Mouse (Mus musculus) lung, postnatal 4 days (tissue): Measurements from ENCODE around the gene Tfr2.
A peak's percentile ranks its signal among the peaks of the same experiment; 100 is the strongest.

Experiments used
- DNase-seq, 2 experiments: peaks; one replicate each; pipeline ENCODE4 v3.0.0; 2021

Tfr2 gene

DNA sequence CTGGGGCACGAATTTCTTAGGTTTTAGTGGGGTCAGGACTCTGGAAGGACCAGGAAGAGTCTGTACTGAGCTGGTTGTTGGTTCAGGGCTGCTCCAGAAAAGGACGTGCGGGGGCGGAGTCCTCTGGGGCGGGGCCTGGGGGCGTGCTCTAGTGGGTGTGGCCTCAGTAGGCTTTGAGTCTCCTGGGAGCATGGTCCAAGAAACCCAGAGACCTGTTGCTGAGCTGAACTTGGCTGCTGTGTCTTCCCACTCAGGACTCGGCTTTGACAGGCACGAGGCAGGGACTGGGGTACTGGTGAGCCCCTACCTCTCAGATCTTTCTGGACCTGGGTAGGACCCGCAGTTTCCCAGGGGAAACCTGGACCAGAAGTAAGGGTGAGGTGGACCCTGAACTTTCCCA, at the start of gene Tfr2:
Gene Tfr2, plus strand, starts transcription at position 176 of the 400 bp plus-strand sequence.
- DNase-seq, result peak; percentile 61 to 73

DNA sequence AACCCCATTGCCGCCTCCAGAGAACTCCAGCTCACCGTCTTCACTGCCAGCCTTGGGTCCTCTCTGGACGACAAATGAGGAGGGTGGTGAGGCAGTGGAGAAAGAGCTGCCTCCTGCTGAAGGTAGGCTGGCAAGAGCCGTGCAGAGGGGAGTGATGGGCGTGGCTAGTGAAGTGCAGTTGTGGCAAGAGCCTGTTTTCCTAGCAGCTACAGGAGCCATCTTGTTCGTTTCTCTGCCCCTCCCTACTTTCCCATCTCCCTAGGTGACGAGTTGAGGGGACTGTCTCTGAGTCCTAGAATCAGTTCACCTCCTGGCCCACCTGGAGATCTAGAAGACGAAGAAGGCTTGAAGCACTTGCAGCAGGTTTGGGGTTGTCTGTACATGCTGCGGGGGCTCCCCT, 47.8 kb upstream of the Tfr2 start:
- no peak for DNase-seq

DNA sequence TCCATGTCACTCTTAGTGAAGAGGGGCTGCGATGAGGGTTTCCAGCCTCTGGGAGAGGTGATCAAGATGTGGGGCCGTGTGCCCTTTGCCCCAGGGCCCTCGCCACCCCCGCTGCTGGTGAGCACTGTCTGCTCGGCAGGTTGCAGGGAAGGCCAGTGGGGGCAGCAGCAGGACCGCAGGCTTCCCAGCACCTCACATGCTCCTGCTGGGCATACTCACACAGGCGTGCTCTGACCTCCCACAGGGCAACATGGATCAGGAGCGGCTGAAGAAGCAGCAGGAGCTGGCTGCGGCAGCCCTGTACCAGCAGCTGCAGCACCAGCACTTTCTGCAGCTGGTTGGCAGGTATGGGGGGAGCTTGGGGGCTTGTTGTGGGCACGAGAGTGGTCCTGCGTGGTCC, 46.9 kb upstream of the Tfr2 start:
- DNase-seq, result peak in 1 of 2 experiments; percentile 39

DNA sequence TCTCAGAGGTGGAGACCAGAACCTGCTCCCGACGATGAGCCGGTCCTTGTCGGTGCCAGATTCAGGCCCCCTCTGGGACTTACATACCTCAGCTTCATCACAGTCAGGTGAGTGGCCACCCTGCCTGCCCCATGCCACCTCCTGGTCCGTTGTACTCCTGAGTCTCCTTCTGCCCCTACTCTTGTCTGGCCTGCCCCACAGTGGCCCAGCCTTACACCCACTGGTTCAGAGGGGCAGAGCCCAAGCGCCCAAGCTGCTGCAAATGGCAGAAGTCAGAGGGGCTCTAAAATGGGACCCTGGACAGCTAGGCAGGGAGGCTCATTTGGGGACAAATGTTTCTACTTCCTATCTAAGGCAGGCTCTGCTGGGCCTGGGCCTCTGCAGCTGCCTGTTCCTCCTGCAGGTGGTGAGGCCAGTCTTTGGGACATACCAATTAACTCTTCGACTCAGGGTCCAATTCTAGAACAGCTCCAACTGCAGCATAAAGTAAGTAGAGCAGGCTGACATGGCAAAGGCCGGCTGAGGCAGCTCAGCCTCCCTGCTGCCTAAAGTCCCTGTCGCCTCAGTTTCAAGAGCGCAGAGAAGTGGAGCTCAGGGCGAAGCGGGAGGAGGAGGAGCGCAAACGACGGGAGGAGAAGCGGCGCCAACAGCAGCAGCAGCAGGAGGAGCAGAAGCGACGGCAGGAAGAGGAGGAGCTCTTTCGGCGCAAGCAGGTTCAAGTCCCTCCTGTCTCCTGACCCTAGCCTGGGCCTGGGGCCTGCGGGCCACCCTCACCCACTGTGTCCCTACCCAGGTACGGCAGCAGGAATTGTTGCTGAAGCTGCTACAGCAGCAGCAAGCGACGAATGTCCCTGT, 46.0 kb upstream of the Tfr2 start:
- peak in 1 of 2 experiments; percentile 18 for DNase-seq

DNA sequence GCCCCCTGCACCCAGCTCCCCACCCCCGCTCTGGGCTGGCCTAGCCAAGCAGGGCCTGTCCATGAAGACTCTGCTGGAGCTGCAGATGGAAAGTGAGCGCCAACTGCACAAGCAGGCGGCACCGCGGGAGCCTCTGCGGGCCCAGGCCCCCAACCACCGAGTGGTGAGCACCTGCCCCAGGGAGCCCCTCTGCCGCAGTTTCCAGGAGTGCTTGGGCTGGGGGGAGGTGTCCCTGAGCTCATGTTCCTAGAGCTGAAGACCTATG, 45.5 kb upstream of the Tfr2 start:
- DNase-seq, result peak in 1 of 2 experiments; percentile 35

DNA sequence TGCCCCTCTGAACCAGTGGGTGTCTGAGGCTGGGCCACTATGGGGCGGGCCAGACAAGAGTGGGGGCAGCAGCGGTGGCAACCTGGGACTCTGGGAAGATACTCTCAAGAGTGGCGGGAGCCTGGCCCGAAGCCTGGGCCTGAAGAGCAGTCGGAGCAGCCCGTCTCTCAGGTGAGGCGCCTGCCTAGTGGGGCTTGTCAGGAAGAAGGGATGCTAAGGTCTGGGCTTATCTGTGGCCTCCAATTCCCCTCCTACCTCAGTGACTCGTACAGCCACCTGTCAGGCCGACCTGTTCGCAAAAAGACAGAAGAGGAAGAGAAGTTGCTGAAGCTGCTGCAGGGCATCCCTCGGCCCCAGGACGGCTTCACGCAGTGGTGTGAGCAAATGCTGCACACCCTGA, 45.0 kb upstream of the Tfr2 start:
- peak in 1 of 2 experiments; percentile 25 for DNase-seq

DNA sequence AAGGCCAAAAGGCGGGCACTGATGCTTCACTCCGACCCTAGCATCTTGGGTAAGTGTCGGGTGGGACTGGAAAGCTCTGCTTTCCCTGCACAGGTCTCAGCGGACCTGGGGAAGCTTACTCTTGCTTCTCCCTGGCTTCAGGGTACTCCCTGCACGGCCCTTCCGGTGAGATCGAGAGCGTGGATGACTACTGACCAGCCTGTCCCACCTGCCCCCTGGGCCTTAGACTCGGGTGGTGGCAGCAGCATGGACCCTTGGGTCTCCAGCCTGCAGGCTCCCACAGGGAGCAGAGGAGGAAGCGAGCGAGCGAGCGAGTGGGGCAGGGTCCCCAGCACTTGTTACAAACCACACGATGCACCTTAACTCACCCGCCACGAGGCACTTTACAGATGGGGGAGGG, 44.1 kb upstream of the Tfr2 start:
- DNase-seq, result peak in 1 of 2 experiments; percentile 21

DNA sequence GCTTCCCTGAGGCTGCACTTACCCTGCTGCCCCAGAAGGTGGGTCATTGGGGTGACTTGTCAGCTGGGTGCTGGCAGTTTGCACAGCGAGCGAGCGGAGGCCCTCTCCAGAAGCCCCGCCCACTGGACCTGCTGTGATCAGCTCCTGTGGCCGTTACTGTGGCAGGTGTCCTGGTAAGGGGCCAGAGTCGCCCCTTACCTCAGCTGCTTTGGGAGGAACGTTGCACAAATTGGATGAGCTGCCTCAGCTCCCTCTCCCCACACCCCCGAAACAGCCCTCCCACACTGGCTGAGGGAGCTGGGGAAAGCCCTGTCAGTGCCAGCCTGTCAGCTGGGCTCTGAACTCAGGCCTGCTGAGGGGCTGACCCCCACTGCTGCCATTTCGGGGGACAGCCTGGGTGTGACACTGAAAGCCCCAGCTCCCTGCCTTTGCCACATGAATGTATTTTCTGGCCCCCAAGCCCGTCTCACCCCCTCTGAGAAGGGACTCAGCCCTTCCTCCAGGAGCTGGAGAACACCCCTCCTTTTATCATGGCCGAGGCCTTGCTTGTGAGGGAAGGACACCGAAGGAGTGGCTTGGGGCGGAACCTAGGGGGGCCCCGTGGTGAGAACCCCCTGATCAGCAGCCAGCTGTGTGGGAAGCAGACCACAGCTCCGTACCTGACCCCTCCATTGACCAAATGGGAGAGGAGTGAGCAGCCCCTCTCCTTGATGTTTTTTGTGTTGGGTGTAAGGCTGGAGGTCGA, 43.3 kb upstream of the Tfr2 start:
- peak; percentile 65 to 69 for DNase-seq

DNA sequence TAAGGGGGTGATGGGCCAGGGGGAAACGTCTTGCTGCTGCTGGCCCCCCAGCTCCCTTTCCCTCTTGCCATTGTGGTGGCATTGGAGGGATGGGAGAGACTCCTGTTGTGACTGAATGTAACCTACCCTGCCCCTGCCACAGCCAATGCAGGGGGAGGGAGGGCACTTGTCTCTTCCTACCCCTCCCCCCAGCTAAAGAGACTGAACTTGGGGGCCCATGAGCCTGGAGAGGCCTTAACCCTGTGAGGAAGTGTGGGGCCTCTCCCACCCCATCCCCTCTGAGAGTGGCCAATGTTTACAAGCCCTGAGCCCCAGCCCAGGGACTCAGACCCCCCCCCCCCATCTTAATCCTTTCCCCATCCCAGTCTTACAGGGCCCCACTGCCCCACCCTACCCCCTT, 42.2 kb upstream of the Tfr2 start:
- DNase-seq, result no peak

DNA sequence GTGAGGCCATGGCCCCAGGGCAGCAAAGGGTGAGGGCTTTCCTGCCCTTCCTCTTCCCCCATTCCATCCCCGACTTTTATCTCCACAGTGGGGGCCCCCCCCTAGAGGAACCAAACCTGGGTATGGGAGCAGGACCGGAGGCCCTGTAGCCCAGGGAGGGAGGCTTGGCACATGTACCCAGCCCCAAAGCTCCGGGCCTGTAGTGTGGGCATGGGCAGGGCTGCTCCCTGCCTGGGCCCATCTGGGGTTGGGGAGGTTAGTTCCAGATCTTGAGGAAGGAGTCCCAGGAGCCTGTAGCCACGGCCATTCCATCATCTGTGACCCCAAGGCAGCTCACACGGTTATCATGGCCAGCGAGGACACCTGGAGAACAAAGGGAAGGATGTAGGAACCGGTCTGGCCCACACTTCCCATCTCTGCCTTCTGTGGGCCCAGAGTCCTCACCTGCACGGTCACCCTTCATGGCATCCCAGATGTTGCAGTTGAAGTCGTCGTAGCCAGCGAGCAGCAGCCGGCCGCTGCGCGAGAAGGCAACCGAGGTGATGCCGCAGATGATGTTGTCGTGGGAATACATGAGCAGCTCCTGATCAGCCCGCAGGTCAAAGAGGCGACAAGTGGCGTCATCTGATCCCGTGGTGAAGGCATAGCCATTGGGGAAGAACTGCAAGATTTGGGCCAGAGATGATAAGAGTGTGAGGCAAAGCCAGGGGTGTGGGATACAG, 41.2 kb upstream of the Tfr2 start:
- no peak for DNase-seq

DNA sequence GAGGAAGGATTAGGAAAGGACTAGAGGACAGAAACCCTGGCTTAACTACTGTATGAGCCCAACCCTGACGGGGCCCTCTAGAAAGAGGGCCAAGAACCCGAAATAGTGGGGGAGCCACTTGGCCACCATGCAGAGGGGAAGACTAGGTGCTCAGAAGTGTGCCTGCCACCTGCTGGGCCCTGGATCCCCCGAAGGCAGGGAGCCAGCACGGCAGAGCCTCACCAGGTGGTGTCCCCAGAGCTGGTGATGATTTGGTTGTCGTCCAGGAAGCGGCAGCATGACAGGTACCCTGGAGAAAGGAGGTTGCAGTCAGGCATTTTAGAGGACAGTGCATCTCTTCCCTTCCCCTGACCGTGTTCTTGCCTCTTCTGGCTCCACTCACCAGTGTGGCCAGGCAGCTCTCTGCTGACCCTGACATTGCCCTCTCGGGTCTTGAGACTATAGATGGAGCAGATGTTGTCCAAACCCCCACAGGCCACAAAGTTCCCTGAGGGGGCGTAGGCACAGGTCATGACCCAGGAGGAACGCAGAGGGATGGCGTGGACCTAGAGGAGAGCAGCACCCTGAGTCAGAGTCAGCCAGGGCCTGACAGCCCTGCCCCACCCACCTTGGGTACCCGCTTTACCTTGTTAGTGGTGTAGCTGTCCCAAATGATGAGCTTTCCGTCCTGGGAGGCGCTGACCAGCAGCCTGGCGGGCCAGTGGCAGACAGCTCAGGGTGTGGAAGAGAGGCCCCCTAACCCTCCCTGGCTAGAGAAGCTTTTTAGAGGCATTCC, 40.2 kb upstream of the Tfr2 start:
- no peak for DNase-seq

DNA sequence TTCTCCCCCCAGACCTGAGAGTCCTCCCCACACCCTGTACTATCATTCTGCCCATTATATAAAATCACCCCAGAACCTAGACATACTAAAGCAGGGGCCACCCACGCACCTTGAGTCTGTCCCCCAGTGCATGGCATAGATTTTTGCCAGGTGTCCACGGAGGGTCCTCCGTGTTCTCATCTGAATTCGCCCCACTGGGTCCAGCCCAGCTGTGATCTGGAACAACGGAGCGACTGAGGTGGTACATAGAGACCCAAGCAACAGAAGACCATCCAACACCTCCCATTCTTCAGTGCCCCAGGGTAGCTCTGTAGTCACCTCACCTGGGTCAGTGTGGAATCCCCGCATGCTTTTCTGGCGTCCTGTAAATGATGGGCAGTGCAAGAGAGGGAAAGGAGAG, 39.6 kb upstream of the Tfr2 start:
- peak in 1 of 2 experiments; percentile 23 for DNase-seq

DNA sequence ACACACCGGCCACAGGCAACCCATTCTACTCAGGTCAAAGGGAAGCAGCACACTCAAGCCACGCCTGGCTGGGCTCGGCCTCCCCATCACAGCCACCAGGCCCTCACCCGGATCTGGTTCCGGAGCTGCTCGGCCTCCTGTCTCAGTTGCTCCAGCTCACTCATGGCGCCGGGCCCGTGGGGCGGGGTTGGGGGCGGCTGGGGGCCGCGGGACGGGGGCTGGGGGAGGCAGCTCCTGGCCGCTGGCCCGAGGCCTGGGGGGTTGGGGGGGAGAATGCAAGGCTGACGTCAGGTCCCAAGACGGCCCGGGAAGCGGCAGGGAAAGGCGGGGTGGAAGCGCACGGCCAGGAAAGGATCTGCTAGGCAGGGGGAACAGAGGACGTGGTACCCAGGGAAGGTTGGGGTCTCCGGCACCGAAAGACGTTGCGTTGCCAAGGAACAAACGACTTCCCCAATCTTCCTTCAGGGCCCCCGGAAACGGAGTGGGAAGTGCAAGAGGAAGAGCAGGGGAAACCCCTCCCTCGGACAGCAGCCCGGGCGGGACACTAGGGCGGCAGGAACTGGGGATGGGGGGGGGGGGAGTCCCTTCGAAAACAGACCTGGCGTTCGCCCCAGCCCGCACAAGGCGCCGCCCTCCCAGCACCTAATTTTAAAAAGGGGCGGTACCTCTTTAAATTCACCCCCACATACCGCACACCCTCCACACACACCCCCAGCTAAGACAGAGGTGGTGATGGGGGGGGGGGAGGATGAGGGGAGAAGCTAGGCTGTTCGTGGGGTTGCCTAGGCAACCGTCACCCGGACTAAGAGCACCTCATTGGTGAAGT, 38.8 kb upstream of the Tfr2 start:
- peak; percentile 79 to 86 for DNase-seq

DNA sequence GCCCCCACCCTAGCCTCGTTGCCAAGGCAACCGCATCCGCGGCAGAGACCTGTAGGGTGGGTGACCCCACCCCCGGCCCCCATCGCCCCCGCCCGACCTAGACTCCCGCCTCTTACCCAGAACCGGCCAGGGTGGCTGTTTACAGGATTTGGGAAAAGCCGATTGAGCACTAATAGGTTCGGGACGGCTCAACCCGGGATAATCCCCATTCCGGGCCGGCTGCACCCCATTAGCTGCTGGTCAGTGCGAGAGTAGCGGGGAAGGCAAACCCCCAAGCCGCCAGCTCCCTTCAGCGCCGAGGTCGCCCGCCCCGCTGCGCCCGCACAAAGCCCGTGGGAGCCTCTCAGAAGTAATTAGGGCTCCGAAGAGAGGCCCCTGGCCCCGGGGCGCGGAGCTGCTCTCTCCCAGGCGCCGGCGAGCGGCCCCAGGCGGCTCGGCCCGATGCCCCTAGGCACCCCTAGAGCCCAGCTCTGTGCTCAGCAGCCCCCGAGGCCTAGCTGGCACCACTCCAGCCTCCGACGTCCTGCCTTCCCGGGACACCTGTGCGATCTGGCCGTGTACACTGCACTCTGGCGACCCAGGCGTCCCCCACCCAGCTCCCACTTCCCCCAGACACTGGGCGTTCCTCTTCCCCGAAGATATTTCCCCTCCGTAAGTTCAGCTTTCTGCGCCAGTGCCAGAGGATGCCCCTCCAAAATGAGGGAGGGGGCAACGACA, 38.1 kb upstream of the Tfr2 start:
- peak; percentile 70 to 82 for DNase-seq

DNA sequence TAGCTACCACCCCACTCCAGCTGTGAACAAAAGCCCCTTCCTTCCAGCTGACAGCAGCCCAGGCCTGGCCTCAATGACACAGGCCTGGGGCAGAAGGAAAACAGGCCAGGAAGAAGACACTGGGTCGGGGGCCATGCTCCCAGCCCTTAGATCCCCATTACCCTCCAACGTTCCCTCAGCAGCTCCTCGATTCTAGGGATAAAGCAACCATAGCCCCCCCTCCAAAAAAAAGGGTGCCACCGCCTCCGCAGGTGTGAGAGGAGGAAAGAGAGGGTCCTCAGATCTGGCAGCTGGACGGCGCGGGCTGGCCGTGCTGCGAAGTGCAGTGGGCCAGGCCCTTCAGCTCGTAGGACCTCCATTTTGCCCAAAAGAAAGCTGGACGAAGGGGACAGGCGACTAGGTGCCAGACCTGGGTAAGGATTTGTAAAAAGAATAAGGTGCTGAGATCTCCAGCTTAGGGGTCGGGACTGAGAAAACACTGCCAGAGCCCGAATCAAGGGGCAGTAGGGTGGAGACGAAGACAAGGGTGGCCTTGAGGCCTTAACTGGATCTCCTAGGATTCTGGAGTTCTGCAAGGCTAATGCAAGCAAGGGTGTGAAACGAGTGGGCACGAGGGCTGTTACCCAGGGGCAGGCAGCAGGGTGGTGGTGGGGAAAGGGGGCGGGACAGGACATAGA, 37.4 kb upstream of the Tfr2 start:
- DNase-seq, result peak; percentile 47 to 50

DNA sequence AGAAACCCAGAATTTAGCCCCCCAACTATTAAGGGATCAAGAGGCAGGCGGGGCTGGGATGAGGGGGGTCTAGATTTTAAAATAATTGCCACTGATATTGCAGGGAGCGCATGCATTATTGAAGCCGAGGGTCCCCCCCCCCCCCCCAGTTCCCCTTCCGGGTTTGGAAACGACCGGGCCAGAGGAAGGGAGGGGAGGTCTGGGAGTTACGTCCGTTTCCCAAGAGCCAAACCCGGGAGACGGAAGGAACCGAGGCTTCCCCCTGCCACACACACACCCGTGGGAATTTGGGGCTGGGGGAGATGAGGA, 36.9 kb upstream of the Tfr2 start:
- DNase-seq, result no peak

DNA sequence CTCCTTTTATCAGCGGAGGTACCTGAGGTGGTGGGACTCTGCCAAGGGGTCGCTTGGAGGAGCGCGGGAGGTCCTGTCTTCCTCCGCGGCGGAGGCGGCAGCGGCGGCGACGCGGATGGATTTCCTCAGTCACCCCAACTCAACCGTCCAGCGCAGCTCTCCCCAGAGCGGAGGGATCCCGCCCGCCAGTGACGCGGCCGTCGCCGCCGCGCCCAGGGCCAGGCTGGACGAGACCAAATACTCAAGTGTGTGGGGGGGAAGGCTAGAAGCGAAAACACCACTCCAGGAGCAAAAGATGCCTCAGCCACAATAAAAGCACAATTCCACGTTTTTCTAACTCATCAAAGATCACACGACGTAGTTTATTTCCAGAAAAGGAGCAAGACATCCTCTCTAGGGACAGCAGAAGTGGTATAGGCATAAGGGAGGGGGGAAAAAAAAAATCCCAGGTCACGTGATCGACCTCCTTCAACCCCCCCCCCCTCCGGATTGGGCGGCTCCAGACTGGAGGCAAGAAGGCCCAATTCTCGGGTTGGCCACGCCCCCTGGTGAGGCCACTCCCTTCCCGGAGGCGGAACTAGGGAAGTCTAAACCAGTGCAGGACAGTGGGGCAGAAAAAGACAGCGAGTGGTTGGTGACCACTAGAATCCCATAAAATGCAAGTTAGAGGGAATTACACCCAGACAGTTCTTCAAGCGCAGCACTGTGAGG, 36.4 kb upstream of the Tfr2 start, which contains the start of the genes Epo and Gnb2:
Gene Epo, minus strand, starts transcription at position 126 of the 711 bp plus-strand sequence.
Gene Gnb2, minus strand, starts transcription at position 394 of the 711 bp plus-strand sequence.
- peak; percentile 99 for DNase-seq

DNA sequence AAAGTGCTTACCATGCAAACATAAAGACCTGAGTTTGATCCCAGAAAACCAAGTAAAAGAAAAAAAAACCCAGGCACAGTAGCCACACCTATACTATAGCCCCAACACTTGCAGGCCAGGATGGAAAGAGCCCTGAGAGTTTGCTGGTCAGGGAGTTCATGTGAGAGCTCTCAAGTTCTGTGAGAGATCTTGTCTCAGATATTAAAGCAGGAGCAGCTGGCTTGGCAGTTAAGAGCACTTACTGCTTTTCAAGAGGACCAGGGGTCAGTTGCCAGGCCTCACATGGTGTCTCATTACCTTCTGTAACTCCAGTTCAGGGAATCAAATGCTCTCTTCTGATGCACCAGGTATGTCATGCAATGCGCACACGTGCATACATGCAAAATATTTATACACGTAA, 34.9 kb upstream of the Tfr2 start:
- peak in 1 of 2 experiments; percentile 57 for DNase-seq

DNA sequence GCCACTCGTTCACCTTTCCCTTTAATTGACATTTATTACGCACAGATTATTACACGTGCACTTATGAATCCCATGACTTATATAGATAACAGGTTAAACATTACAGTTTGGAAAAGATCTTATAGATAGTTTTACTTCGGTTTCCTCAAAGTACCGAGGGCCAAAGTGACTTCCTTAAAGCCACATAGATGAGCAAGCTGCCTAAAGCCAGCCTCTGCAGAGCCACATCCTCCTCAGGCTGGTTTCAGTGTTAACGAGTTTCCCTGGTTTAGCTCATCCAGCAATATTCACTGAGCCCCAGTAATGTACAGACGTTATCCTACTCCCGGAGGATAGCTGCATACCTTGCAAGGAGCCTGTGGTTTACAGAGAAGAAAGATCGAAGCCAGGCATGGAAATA, 34.3 kb upstream of the Tfr2 start:
- no peak for DNase-seq

DNA sequence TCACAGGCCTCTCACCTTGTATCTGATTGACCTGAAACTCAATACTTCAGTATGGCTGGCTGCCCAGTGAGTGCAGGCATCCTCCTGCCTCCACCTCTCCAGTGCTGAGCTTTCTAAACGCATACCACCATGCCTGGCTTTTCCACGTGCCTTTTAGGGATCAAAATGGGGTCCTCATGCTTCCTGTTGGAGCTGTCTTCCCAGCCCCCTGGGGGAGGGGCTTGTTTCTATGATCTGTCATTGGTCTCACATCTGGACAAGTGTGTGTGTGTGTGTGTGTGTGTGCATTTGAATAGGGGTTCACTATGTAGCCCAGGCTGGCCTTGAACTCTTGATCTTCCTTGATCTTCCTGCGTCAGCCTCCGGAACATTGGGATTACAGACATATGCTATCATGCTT, 32.2 kb upstream of the Tfr2 start:
- no peak for DNase-seq
